Mouse (Mus musculus): ENCODE results near the gene Clec12a.

GRCm38 (mm10) chr6:129385774-129386173 is 43.3 kb downstream of the Clec12a start, which contains the start of gene Clec12b:
- no peak for TF ChIP-seq CTCF (IDR thresholded peaks at IDR 0.05; ENCODE audit: extremely low read depth, insufficient read depth, insufficient read length, insufficient replicate concordance)
- TF ChIP-seq POLR2A (IDR thresholded peaks at IDR 0.05; ENCODE audit: low read depth, low read length): no peak
